Mouse (Mus musculus) cortical plate, adult 2 months (tissue): ENCODE results near the gene Prrc2b. TPM values are rescaled to one million over a fixed set of nuclear protein-coding genes. Genes with fewer than 3 reads are reported as not detected.

Experiments used
- H3K27ac ChIP-seq: fragments of 200-500 bp; 2 replicates; pipeline ENCODE4 v1.5.1; 2012; ENCODE audit warnings: low read length, control low read depth, inconsistent platforms; ENCODE audit not compliant: insufficient read depth
- H3K4me1 ChIP-seq: fragments of 200-500 bp; 2 replicates; pipeline ENCODE4 v1.6.1; 2011; ENCODE audit warnings: low read length; ENCODE audit not compliant: control insufficient read depth, insufficient read depth
- H3K4me3 ChIP-seq: fragments of 200-500 bp; 2 replicates; pipeline ENCODE4 v1.5.1; 2011; ENCODE audit warnings: mild to moderate bottlenecking, low read length, control low read depth; ENCODE audit not compliant: insufficient read depth
- CTCF ChIP-seq: fragments of 200-500 bp; IDR thresholded peaks from 2 replicates; pipeline ENCODE4 v1.5.1; 2011; ENCODE audit warnings: mild to moderate bottlenecking, control low read depth, low read length; ENCODE audit not compliant: insufficient read depth; ENCODE audit errors: extremely low read depth
- POLR2A ChIP-seq: fragments of 200-500 bp; IDR thresholded peaks from 2 replicates; pipeline ENCODE4 v1.6.1; 2011; ENCODE audit warnings: mild to moderate bottlenecking, low read length, control low read depth; ENCODE audit not compliant: insufficient read depth; ENCODE audit errors: extremely low read depth
- polyA plus RNA-seq: library from polyadenylated mRNA; depleted of rRNA; stranded (reverse); fragments of >200 nt; gene quantifications from 2 replicates; pipeline ENCODE4 v1.2.3, GENCODE M21; 2012

Prrc2b gene
- polyA plus RNA-seq, 1 experiment, result 97.6 TPM

DNA sequence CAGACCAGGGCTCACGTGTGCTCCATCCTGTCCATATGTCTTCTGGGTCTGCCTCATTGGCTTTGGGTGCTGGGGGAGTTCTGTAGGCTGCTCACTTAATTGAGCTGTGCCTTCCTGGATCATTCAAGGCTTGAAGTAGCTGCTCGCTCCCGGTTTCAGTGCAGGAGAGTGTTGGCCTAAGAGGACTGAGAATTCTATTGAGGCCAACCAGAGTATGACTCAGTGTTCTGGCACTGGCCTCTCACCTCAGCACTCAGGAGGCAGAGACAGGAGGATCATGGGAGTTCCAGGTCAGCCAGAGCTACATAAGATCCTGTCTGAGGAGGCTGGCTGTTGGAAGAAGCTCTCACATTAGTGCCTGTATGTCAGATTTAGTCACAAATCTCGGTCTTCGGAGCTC, 67.2 kb downstream of the Prrc2b start:
- H3K4me1 ChIP-seq, result no peaks in the 10 kb centered on the region; the same call in 1 of the 2 replicates
- TF ChIP-seq CTCF (no peak), POLR2A (no peak)
- no peak overlapping the region for H3K4me3 ChIP-seq
- no peak overlapping the region for H3K27ac ChIP-seq

GRCm38 (mm10) chr2:32218541-32219334, 67.9 kb downstream of the Prrc2b start:
- Histone ChIP-seq H3K4me1 (no peaks in the 10 kb centered on the region; the same call in 1 of the 2 replicates), H3K27ac (no peak overlapping the region; the same call in 1 of the 2 replicates)

GRCm38 (mm10) chr2:32219501-32219900, 68.6 kb downstream of the Prrc2b start:
- no peak overlapping the region for H3K4me3 ChIP-seq
- no peaks in the 10 kb centered on the region; the same call in 1 of the 2 replicates for H3K4me1 ChIP-seq
- no peak for TF ChIP-seq CTCF
- no peak for TF ChIP-seq POLR2A
- H3K27ac ChIP-seq, result no peak overlapping the region

More at GRCm38 (mm10) chr2:32218541-32219334, 67.9 kb downstream of the Prrc2b start:
- H3K4me3 ChIP-seq, result no peak overlapping the region
- TF ChIP-seq POLR2A (no peak), CTCF (no peak)

GRCm38 (mm10) chr2:32220021-32220420, 69.1 kb downstream of the Prrc2b start:
- no peaks in the 10 kb centered on the region; the same call in 1 of the 2 replicates for H3K4me1 ChIP-seq
- H3K27ac ChIP-seq, result no peak overlapping the region
- no peak overlapping the region for H3K4me3 ChIP-seq
- TF ChIP-seq CTCF, result no peak
- no peak for TF ChIP-seq POLR2A

GRCm38 (mm10) chr2:32220969-32221368, 70.1 kb downstream of the Prrc2b start:
- H3K4me3 ChIP-seq, result no peak overlapping the region
- no peak overlapping the region for H3K27ac ChIP-seq
- no peak for TF ChIP-seq CTCF
- TF ChIP-seq POLR2A, result no peak
- no peaks in the 10 kb centered on the region; the same call in 1 of the 2 replicates for H3K4me1 ChIP-seq

DNA sequence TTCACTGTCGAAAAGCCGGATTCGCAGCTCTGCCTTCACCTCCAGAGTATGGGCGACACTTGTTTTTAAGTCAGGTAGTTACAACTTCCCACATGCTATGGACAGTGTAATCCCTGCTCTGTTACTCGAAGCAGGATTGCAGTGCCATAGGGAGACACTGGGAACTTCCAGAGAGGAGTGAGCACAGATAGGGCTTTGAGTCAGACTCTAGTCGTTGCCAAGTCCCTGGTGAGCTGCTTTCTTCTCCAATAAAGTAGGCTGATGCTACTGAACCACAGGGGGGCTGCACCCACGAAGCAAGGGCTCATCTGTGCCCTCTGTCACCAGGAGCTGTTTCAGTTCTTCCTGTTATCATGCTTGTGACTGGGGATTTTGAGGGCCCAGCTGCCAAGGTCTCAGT, 70.7 kb downstream of the Prrc2b start:
- Histone ChIP-seq H3K27ac (no peak overlapping the region), H3K4me1 (no peaks in the 10 kb centered on the region; the same call in 1 of the 2 replicates), H3K4me3 (no peak overlapping the region)
- TF ChIP-seq POLR2A (no peak), CTCF (no peak)

DNA sequence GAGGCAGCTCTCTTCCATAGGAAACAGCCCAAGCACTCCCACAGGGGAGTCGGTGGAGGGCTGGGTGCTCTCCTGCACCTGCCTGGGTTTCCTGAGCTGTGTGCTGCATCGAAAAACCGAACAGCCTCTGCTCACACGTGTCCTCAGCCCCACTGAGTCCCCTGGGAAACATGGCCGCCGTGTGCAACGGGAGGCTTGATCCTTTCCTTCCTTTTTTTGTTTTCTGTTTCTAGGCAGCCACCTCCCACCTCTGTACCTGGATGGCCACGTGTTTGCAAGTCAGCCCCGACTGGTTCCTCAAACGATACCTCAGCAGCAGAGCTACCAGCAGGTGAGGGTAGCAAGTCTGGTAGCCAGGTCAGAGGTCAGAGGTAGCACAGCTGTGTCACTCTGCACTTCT, 71.2 kb downstream of the Prrc2b start:
- no peaks in the 10 kb centered on the region; the same call in 1 of the 2 replicates for H3K4me1 ChIP-seq
- H3K27ac ChIP-seq, result no peak overlapping the region
- TF ChIP-seq POLR2A, result no peak
- no peak for TF ChIP-seq CTCF
- no peak overlapping the region for H3K4me3 ChIP-seq

DNA sequence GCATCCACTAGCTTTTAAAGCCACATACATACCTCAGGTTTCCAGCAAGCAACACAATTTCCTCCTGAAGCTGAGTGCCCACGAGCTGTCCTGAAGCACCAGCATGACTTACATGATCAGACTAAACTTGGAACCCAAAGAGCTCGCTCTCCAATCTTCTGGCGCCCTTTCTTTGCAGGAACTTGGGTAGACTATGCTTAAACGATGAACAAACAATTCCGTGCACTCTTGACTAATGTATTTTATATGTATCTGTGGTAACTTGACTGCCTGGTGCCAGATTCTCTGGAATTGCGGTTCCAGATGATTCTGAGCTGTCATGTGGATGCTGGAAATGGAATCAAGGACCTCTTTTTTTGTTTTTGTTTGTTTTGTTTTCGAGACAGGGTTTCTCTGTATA, 84.6 kb downstream of the Prrc2b start:
- Histone ChIP-seq H3K4me1 (peaks cover 3% of the 10 kb centered on the region; the same call in 1 of the 2 replicates), H3K27ac (no peak overlapping the region), H3K4me3 (no peak overlapping the region; the same call in 1 of the 2 replicates)
- TF ChIP-seq CTCF, result no peak

DNA sequence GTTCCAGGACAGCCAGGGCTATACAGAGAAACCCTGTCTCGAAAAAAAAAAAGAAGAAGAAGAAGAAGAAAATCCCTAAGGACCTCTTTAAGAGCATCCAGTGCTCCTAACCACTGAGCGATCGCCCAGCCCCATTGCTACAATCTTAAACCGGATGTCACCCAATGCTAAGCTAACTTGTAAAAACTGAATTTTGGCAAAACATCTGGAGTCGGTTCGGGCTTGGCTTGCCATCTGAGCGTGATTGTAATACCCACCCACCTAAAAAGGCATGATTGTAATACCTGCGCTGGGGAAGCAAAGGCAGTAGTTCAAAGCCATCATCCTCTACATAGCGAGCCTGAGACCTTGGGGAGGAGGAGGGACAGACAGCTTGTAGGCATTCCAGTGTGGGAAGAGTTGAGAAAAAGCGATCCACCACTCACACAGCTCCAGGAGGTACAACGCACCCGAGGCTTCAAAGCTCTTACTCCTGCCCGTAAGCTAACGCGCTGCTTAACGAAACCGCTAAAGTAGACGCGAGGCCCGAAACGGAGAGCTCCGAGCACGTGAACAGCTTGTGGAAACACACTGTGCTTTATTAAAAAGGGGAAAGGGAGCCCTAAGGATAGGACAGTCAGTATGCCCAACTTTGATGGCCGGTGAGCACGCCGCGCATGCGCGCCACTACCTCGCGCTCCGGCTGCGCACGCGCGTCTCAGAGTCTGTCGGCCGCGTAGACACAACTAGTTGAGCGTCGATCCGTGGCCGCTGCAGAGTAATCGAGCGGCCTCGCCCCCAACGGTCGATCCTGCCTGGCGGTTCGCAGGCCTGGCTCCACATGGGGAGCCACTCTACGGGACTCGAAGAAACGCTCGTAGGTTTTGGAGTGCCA, 85.2 kb downstream of the Prrc2b start, which contains the start of gene Pomt1:
TSS of gene Pomt1 (plus strand) at position 705 of the 874 bp plus-strand sequence.
- H3K27ac ChIP-seq, result no peak within 1 kb of the TSS
- TF ChIP-seq CTCF (no peak), POLR2A (peak; percentile 93)
- peaks cover 3% of the 10 kb centered on the region; the same call in 1 of the 2 replicates for H3K4me1 ChIP-seq
- H3K4me3 ChIP-seq, result peak within 1 kb of the TSS; percentile 63
